Mouse (Mus musculus) urinary bladder, postnatal 10 days (tissue): ENCODE data around the gene Parp16.

Experiments used
- DNase-seq: peaks from one replicate; pipeline ENCODE4 v3.0.0; 2022; ENCODE audit warnings: low spot score

Parp16 gene

GRCm38 (mm10) chr9:65195053-65195452, at the start of gene Parp16:
Gene Parp16 (plus strand): TSS chr9:65195353.
- no peak for DNase-seq

- DNase-seq, result no peak
Measured at GRCm38 (mm10) chr9:65146001-65146400, 49.2 kb upstream of the Parp16 start.

GRCm38 (mm10) chr9:65148507-65148906, 46.6 kb upstream of the Parp16 start:
- no peak for DNase-seq

GRCm38 (mm10) chr9:65152711-65153330, 42.3 kb upstream of the Parp16 start:
- DNase-seq, result no peak

GRCm38 (mm10) chr9:65153331-65153711, 41.8 kb upstream of the Parp16 start:
- DNase-seq, result no peak

- no peak for DNase-seq
Measured at GRCm38 (mm10) chr9:65154692-65155455, 40.3 kb upstream of the Parp16 start.

- no peak for DNase-seq
Measured at GRCm38 (mm10) chr9:65156604-65157003, 38.5 kb upstream of the Parp16 start.

GRCm38 (mm10) chr9:65157631-65158030, 37.5 kb upstream of the Parp16 start:
- DNase-seq, result no peak

- no peak for DNase-seq
Measured at GRCm38 (mm10) chr9:65161188-65161587, 34.0 kb upstream of the Parp16 start.

GRCm38 (mm10) chr9:65161881-65162280, 33.3 kb upstream of the Parp16 start:
- DNase-seq, result no peak

GRCm38 (mm10) chr9:65162711-65163639, 32.2 kb upstream of the Parp16 start:
- no peak for DNase-seq

- DNase-seq, result no peak
Measured at GRCm38 (mm10) chr9:65164870-65165269, 30.3 kb upstream of the Parp16 start.

GRCm38 (mm10) chr9:65166386-65166785, 28.8 kb upstream of the Parp16 start:
- no peak for DNase-seq

- no peak for DNase-seq
Measured at GRCm38 (mm10) chr9:65168534-65168933, 26.6 kb upstream of the Parp16 start.

- no peak for DNase-seq
Measured at GRCm38 (mm10) chr9:65168952-65169351, 26.2 kb upstream of the Parp16 start.

- no peak for DNase-seq
Measured at GRCm38 (mm10) chr9:65172654-65173053, 22.5 kb upstream of the Parp16 start.

GRCm38 (mm10) chr9:65175234-65175938, 19.8 kb upstream of the Parp16 start:
- no peak for DNase-seq

GRCm38 (mm10) chr9:65175939-65176871, 18.9 kb upstream of the Parp16 start:
- DNase-seq, result no peak

- no peak for DNase-seq
Measured at GRCm38 (mm10) chr9:65177497-65177896, 17.7 kb upstream of the Parp16 start.

- DNase-seq, result no peak
Measured at GRCm38 (mm10) chr9:65177912-65178311, 17.2 kb upstream of the Parp16 start.
